Mouse (Mus musculus) stomach, postnatal 0 days (tissue): ENCODE data around the gene Gucd1.

Experiments used
- CTCF ChIP-seq: IDR thresholded peaks from 2 replicates; pipeline ENCODE4 v1.5.1; 2016; ENCODE audit warnings: antibody characterized with exemption, low read depth, mild to moderate bottlenecking, moderate library complexity
- EP300 ChIP-seq: optimal IDR thresholded peaks from 2 replicates; pipeline ENCODE3; 2016; ENCODE audit warnings: antibody characterized with exemption

DNA sequence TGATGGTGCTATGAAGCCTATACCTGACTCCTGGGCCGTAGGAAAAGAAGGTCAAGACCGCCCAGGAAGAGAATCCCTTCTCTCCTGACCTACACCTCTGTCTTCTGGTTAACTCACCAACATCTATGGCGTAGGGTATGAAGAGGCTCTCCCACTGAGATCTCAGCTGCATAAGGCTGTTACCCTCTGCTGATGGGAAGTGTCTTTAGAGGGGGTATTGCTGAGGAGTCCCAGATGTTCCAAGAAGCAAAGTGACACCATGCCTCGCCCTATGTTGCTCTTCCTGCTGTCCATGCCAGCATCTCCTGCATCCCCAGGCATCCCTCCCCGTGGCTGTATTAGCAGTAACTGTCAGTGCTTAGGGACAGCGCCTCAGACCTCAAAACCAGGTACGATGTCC lies 178.4 kb downstream of the Gucd1 start:
- TF ChIP-seq CTCF (no peak), EP300 (no peak)
